Comparison of ENCODE assay signal across 13 mouse cellular contexts in genomic region chr3:127428527-127428926, GRCm38 (mm10).
DNase-seq lines count a peak whose midpoint lies in the region; ATAC-seq and TF ChIP-seq lines count a peak whose summit lies in the region.
"Had no signal": no experiment of that assay in that cellular context is flagged by ENCODE, and none has a peak within 500 bp of the region (broad histone marks: within the 10 kb centered on the region; RNA-seq: fewer than 3 reads in every experiment).

No protein-coding gene starts in this region.

- H3K4me2 ChIP-seq in heart, postnatal 0 days (ENCODE audit: low read depth, low read length) = no peak overlapping the region
- H3K4me2 ChIP-seq in lung, postnatal 0 days (replicated peaks; ENCODE audit: low read depth, low read length) = no peak overlapping the region
- H3K4me2 ChIP-seq in neural tube, embryonic 15.5 days = no peak overlapping the region
- H3K4me2 ChIP-seq: heart, embryonic 11.5 days; midbrain, embryonic 12.5 days; neural tube, embryonic 12.5 days had no signal

- no peak for TF ChIP-seq EP300 in heart, postnatal 0 days (IDR thresholded peaks at IDR 0.05; ENCODE audit: low read depth)
- no peak for TF ChIP-seq EP300 in lung, postnatal 0 days (IDR thresholded peaks at IDR 0.05)

- H3K27ac ChIP-seq in heart, postnatal 0 days (ENCODE audit: low read depth) = no peak overlapping the region
- H3K27ac ChIP-seq in heart, embryonic 10.5 days = no peak overlapping the region
- no peak overlapping the region for H3K27ac ChIP-seq in lung, postnatal 0 days (ENCODE audit: low read length)
- no peak overlapping the region for H3K27ac ChIP-seq in neural tube, embryonic 15.5 days (replicated peaks)
- H3K27ac ChIP-seq: midbrain, embryonic 12.5 days; neural tube, embryonic 12.5 days had no signal

- no peak for ATAC-seq in heart, postnatal 0 days (ENCODE audit: insufficient read depth, low read depth)
- ATAC-seq in lung, postnatal 0 days = no peak
- ATAC-seq in neural tube, embryonic 15.5 days (ENCODE audit: low FRiP score) = no peak

- 92% methylated on average over 3 of the region's 3 CpGs for WGBS in heart, postnatal 0 days
- 87% methylated on average over 3 of the region's 3 CpGs for WGBS in heart, embryonic 10.5 days
- WGBS in lung, postnatal 0 days = 88% methylated on average over 3 of the region's 3 CpGs
- 88% methylated on average over 3 of the region's 3 CpGs for WGBS in neural tube, embryonic 15.5 days

- DNase-seq in heart, postnatal 0 days (ENCODE audit: low spot score) = no peak
- no peak for DNase-seq in heart, embryonic 10.5 days (ENCODE audit: low spot score)
- no peak for DNase-seq in lung, postnatal 0 days (ENCODE audit: low spot score)
- DNase-seq in lung, postnatal 4 days = no peak
- DNase-seq in NIH3T3 (ENCODE audit: low read depth) = peak; percentile 39
- peak; percentile 58 for DNase-seq in retina, embryonic 14.5 days (ENCODE audit: low spot score)
- DNase-seq in kidney, adult 9 months = no peak
- DNase-seq: lung, adult 2 months; right cerebral cortex, adult 18-20 months had no signal

- no peak overlapping the region for H3K4me3 ChIP-seq in heart, postnatal 0 days (ENCODE audit: low read depth, low read length)
- H3K4me3 ChIP-seq in heart, embryonic 10.5 days = no peak overlapping the region
- H3K4me3 ChIP-seq in lung, postnatal 0 days (ENCODE audit: low read depth, low read length) = no peak overlapping the region
- no peak overlapping the region for H3K4me3 ChIP-seq in neural tube, embryonic 15.5 days (replicated peaks)
- H3K4me3 ChIP-seq: midbrain, embryonic 12.5 days; neural tube, embryonic 12.5 days had no signal

- no peak overlapping the region for H3K9ac ChIP-seq in heart, postnatal 0 days (replicated peaks; ENCODE audit: low read depth, low read length)
- H3K9ac ChIP-seq in lung, postnatal 0 days (replicated peaks; ENCODE audit: low read depth) = no peak overlapping the region
- H3K9ac ChIP-seq in neural tube, embryonic 15.5 days (replicated peaks) = no peak overlapping the region
- H3K9ac ChIP-seq: midbrain, embryonic 12.5 days; neural tube, embryonic 12.5 days had no signal

- H3K9me3 ChIP-seq in heart, postnatal 0 days (replicated peaks; ENCODE audit: control insufficient read depth, low read length) = no peaks in the 10 kb centered on the region
- H3K9me3 ChIP-seq in heart, embryonic 10.5 days = no peaks in the 10 kb centered on the region; the same call in 1 of the 2 replicates
- no peaks in the 10 kb centered on the region for H3K9me3 ChIP-seq in lung, postnatal 0 days (ENCODE audit: low read length)
- H3K9me3 ChIP-seq in neural tube, embryonic 15.5 days (replicated peaks) = no peaks in the 10 kb centered on the region
- H3K9me3 ChIP-seq: neural tube, embryonic 12.5 days had no signal

- TF ChIP-seq CTCF in heart, postnatal 0 days (IDR thresholded peaks at IDR 0.05; ENCODE audit: low read depth) = peak; percentile 19; the same call in 1 of the 2 replicates
- peak; percentile 16; the same call in 1 of the 2 replicates for TF ChIP-seq CTCF in lung, postnatal 0 days (IDR thresholded peaks at IDR 0.05)

- H3K27me3 ChIP-seq in heart, postnatal 0 days (ENCODE audit: control insufficient read depth, insufficient read depth, low read length) = no peaks in the 10 kb centered on the region
- H3K27me3 ChIP-seq in heart, embryonic 10.5 days (ENCODE audit: insufficient read depth, poor library complexity, severe bottlenecking) = no peaks in the 10 kb centered on the region
- H3K27me3 ChIP-seq in lung, postnatal 0 days (replicated peaks; ENCODE audit: insufficient read depth, low read length) = no peaks in the 10 kb centered on the region
- no peaks in the 10 kb centered on the region for H3K27me3 ChIP-seq in neural tube, embryonic 15.5 days (replicated peaks)
- H3K27me3 ChIP-seq: midbrain, embryonic 12.5 days; neural tube, embryonic 12.5 days had no signal

- no peaks in the 10 kb centered on the region for H3K4me1 ChIP-seq in heart, postnatal 0 days (ENCODE audit: control insufficient read depth, insufficient read depth)
- H3K4me1 ChIP-seq in heart, embryonic 10.5 days = no peaks in the 10 kb centered on the region
- H3K4me1 ChIP-seq in lung, postnatal 0 days (ENCODE audit: insufficient read depth, low read depth, low read length) = no peaks in the 10 kb centered on the region
- H3K4me1 ChIP-seq in neural tube, embryonic 15.5 days = no peaks in the 10 kb centered on the region
- H3K4me1 ChIP-seq: midbrain, embryonic 12.5 days; neural tube, embryonic 12.5 days had no signal

- H3K36me3 ChIP-seq in heart, postnatal 0 days (replicated peaks; ENCODE audit: control insufficient read depth, insufficient read depth, low read length) = no peaks in the 10 kb centered on the region
- no peaks in the 10 kb centered on the region for H3K36me3 ChIP-seq in heart, embryonic 10.5 days
- H3K36me3 ChIP-seq in lung, postnatal 0 days (ENCODE audit: insufficient read depth, low read length) = no peaks in the 10 kb centered on the region
- no peaks in the 10 kb centered on the region for H3K36me3 ChIP-seq in neural tube, embryonic 15.5 days
- H3K36me3 ChIP-seq: midbrain, embryonic 12.5 days; neural tube, embryonic 12.5 days had no signal

Comparison
In these comparisons a context has a peak if more than half of its experiments do, and no peak if none do; other contexts are left out.
1. DNase-seq: peak in NIH3T3 (single experiment) and retina, embryonic 14.5 days (single experiment); none in heart, postnatal 0 days (single experiment), heart, embryonic 10.5 days (single experiment), lung, postnatal 0 days (single experiment), lung, postnatal 4 days (0 of 2) and kidney, adult 9 months (single experiment).